Mouse (Mus musculus) retina, adult 2 months (tissue): ENCODE data around the gene Naf1.

Experiments
- DNase-seq: peaks from one replicate; pipeline ENCODE4 v3.0.0-alpha.2; 2012; ENCODE audit warnings: low read depth, low spot score

Gene Naf1

DNA sequence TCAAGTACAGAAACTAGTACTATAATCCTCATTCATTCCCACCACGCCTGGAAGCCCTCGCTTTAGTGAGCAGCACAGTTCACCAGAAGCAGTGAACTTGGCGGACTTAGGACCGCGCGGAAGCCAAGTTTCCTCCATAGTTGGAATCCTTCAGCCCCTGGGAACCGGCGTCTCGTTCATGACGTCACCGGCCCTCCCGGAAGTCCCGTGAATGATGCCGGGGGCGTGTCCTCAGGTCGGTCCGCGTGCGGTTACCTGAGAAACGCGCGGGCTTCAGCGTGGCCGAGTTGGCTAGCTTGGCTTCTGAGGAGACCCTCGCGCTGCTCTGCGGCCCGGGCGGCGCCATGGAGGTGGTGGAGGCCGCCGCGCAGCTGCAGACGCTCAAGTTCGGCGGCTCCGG is at the start of gene Naf1:
Naf1 (plus strand) TSS at position 195 of the 400 bp plus-strand sequence.
- peak; percentile 86 for DNase-seq

- no peak for DNase-seq
These were observed 1.0 kb downstream of the Naf1 start for GRCm38 (mm10) chr8:66860921-66861588.

- DNase-seq, result no peak
These were observed 1.8 kb downstream of the Naf1 start for GRCm38 (mm10) chr8:66861589-66862500.

DNA sequence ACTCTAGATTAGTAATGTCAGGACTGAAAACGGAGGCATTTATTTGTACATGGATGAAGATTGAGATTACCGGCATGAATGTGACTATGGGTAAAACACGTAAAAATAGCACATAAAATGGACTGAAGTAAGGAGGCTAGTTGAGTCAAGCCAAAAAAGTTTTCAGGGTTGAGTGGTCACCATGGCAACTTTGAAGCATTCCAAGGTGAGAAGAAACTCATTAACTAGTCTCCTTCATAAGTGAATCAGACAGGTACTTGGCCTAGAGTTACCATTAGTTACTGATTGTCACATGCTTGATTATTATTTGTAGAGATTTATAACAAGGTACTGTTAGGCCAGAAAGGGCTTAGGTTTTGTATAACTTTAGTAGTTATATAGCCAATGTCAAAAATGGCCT is 3.7 kb downstream of the Naf1 start:
- no peak for DNase-seq

GRCm38 (mm10) chr8:66865120-66865519 is 5.1 kb downstream of the Naf1 start:
- DNase-seq, result no peak

DNA sequence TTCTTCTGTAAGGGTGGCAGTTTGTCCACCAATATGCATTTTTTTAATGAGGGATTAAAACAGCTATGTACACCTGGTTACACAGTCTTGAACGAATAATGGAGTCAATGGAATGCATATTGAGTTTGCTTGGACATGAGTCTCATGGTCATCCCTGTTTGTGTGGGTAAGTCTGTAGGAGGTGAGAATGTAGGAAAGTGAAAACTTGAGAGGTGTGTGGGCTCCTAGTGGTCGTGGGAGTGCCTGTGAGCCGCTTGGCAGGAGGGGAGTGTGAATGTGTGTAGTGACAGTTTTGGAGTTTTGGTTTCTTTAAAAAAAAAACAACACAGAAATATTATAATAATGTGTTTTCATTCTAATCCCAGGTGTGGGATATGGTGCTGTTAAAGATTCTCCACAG is 7.7 kb downstream of the Naf1 start:
- no peak for DNase-seq

DNA sequence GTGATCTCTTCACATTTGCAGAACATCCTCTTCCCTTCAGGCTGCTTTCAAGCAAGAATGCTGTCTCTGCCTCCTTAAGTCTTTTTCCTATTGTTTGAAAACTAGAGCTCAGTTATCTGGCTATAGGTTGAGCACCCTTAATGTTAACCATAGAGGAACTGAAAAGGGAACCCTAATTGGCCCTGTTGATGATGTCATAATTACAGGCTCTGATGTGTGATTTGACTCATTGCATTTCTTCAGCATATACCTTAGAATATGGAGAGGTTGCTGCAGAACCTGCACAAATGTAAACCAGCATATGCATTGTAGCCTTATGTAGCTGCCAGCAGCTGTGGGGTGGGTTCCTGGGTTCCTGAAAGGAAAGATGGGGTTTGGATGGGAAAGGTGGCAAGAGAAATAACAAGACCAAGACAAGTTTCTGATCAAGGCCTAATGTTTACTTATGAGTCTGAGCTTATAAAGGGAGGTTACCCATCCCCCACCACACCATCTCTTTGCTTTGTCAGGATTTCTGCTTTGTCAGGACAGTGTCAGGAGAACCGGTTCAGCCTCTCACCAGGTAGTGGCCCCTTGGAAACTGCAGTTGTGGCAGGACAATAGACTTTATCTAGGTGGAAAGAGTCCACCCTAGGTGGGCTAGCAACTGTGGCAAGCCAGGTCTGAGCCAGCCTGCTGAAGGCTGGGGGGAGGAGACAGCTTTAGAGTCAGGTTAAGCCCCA is 9.4 kb downstream of the Naf1 start:
- DNase-seq, result no peak

DNA sequence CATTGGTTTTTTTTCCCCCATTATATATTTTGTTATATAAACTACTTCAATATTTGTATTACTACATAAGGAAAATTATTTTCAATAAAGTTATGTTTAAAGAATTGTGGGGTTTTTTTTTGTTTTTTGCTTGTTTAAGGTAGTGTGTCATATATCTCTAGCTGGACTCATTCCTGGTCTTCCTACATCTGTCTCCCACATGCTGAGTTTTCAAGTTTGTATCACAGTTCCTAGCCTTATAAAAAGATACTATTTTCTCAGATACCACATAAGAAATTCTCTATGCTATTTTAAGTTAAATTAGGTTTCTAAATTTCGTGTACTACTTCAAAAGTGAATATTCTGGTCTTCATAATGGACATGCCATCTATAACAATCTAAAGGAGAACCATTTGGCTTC is 23.8 kb downstream of the Naf1 start:
- no peak for DNase-seq

DNA sequence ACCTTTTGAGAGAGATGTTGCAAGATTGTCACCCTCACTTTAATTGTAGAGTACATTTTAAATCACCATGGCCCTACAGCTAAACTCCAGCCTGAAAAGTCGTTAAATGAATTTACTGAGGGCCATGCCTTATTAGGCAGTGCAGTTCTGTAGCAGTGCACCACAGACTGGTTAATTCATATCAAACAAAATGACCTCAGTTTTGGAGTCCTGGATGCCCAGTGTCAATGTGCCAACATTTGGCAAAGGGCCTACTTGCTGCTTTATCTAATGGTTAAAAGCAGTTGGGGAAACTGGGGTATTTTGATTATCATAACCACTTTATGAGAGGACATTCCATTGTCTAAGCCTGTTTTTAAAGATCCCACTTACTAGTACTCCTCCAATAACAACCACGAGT is 31.9 kb downstream of the Naf1 start:
- no peak for DNase-seq

DNA sequence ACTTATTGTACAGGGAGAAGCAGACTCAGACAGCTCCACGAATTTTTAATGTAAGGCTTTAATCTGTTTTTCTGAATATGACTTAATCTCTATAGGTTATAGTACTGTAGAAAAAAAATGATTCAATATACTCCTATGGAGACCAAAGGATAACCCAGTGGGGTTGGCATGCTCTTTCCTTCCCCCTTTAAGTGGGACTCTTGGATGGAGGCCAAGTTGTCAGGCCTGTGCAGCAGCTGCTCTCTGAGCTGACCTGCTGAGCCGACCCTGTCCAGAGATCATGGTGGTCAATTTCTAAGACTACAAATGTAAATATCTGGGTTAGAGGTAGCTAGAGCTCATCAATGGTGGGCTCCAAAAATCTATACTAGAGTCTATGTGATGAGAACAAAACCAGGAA is 45.0 kb downstream of the Naf1 start:
- no peak for DNase-seq

DNA sequence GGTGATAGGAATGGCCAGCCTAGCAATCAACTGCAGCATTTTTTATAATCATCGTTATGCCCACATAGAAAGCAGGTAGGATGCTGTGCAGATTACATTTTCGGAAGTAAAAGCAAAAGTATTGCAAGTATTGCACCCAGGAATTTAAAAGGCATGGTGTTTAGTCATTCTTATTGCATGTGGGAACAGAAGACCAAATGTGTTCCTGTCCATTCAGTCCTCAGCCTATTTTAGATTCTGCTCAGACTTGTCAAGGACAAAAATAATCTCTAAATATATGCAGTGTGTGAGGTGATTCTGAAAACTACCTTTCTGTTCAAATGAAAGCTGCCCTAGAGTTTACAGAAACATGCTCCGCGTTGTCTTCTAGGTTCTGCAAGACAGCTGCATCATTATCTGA is 45.5 kb downstream of the Naf1 start:
- no peak for DNase-seq

GRCm38 (mm10) chr8:66906116-66906515 is 46.1 kb downstream of the Naf1 start:
- no peak for DNase-seq

- no peak for DNase-seq
These were observed 50.7 kb downstream of the Naf1 start for GRCm38 (mm10) chr8:66910684-66911083.

DNA sequence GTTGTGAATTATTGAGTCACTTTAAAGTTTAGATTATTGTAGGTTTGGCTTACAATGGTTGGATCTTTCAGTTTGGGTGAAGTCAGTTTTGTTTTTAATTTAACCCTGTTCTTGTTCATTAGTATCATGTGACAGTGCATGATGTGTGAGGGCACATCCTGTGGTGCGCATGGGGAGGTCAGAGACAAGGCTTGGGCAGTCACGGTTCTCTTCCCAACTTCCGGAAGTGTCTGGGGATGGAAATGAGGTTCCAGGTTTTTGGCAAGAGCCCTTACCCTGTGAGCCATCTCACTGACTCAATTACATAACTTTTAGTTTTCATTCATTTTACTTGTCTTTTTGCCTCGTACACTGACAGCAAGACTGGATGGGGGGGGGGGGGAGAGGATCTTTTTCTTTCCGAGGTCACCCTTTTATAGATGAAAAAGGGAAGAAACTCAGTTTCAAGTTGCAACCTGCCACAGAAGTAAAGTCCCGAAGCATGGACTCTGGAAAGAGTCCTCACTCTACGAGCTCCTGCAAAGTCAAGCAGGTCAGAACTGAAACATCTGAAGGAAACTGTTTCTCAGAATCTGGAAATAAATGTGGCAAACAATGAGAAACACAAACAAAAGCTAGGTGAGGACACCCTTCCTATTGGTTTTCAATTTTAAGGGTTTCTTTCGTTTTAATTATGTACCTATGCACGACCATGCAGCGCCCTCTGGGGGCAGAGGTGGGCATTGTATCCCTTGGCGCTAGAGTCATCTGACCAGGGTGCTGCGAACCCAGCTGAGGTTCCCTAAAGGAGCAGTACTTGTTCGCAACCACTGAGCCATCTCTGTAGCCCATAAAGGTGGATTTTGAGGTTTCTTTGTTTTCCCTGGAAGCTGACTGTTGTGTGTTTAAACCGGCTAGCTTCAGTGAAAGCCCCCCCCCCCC is 53.9 kb downstream of the Naf1 start:
- DNase-seq, result no peak

GRCm38 (mm10) chr8:66916056-66916455 is 56.0 kb downstream of the Naf1 start:
- no peak for DNase-seq

GRCm38 (mm10) chr8:66917695-66918467 is 57.9 kb downstream of the Naf1 start:
- no peak for DNase-seq

- no peak for DNase-seq
These were observed 58.5 kb downstream of the Naf1 start for GRCm38 (mm10) chr8:66918471-66918870.

DNA sequence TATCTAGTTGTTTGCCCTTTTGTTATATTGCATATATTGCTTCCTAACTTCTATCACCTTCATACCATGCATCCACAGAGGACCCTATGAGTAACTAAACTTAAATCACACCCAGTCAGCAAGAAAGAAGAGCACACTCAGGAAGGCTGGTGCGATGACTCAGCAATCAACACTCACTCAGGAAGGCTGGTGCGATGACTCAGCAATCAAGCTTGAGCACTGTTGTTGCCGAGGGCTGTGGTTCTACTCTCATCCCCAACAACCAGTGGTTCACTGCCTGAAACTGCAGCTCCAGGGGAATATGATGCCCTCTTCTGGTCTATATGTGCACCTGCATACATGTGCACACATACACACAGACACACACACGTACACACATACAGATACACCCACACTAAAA is 73.7 kb downstream of the Naf1 start:
- DNase-seq, result no peak

DNA sequence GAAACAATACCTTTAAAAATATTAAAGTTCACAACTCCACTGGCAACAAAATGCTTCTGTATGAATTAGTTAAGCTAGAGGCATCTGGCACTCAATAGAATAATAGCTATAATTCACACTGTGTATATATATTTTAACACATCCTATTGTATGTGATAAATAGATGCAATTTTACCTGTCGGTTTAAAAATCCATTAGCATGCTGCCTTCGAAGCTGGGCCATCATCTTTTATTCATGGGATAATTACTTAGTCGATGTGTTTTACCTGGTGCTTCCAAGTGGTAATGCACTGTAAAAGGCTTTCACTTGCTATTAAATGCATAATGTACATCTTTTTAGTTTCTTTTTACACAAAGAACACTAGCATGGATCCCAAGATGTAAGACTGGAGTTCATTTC is 76.2 kb downstream of the Naf1 start:
- no peak for DNase-seq
